Mouse (Mus musculus) heart, embryonic 15.5 days (tissue): ENCODE data around the gene Gcnt3. TPM values are rescaled to one million over a fixed set of nuclear protein-coding genes. Genes with fewer than 3 reads are reported as not detected.

ENCODE experiments used
- ATAC-seq: fragments of 200-750 bp; cut with Nextera tagmentation; replicated peaks from 2 replicates; pipeline ENCODE4 v1.8.0; 2017; ENCODE audit warnings: low read depth, moderate TSS enrichment; ENCODE audit not compliant: insufficient number of reproducible peaks, insufficient read depth, low FRiP score
- H3K27ac ChIP-seq: fragments of 300-500 bp; sonication (generic); 2 replicates; pipeline ENCODE4 v1.5.1; 2015; ENCODE audit warnings: mild to moderate bottlenecking, inconsistent platforms
- H3K27me3 ChIP-seq: fragments of 300-500 bp; sonication (generic); 2 replicates; pipeline ENCODE4 v1.6.1; 2015; ENCODE audit warnings: inconsistent platforms
- H3K36me3 ChIP-seq: fragments of 300-500 bp; sonication (generic); 2 replicates; pipeline ENCODE4 v1.6.1; 2015; ENCODE audit warnings: mild to moderate bottlenecking, inconsistent platforms
- H3K4me1 ChIP-seq: fragments of 300-500 bp; sonication (generic); replicated peaks from 2 replicates; pipeline ENCODE4 v1.6.1; 2015; ENCODE audit warnings: inconsistent platforms
- H3K4me2 ChIP-seq: fragments of 300-500 bp; sonication (generic); 2 replicates; pipeline ENCODE4 v1.6.1; 2015; ENCODE audit warnings: inconsistent platforms, mild to moderate bottlenecking, moderate library complexity
- H3K4me3 ChIP-seq: fragments of 300-500 bp; sonication (generic); 2 replicates; pipeline ENCODE4 v1.5.1; 2015; ENCODE audit warnings: mild to moderate bottlenecking, inconsistent platforms
- H3K9ac ChIP-seq: fragments of 300-500 bp; sonication (generic); 2 replicates; pipeline ENCODE4 v1.6.1; 2015; ENCODE audit warnings: mild to moderate bottlenecking, inconsistent platforms
- H3K9me3 ChIP-seq: fragments of 300-500 bp; sonication (generic); replicated peaks from 2 replicates; pipeline ENCODE4 v1.6.1; 2016; ENCODE audit warnings: inconsistent platforms
- WGBS: fragments of 180-500 bp; shearing (Covaris S2); methylation state at CpG from one replicate; pipeline ENCODE4 v1.1.7; 2015; ENCODE audit warnings: mixed read lengths; 5-methylcytosine and 5-hydroxymethylcytosine counted together
- polyA plus RNA-seq: library from polyadenylated mRNA; unstranded; fragments of >200 nt; fragmentation: Nextera tagmentation; extraction: Ambion mirVana; gene quantifications from 2 replicates; pipeline ENCODE4 v1.2.1, GENCODE M21; 2015

Gene Gcnt3
- 0.04 TPM in 1 of 2 replicates, not detected in the other for polyA plus RNA-seq

DNA sequence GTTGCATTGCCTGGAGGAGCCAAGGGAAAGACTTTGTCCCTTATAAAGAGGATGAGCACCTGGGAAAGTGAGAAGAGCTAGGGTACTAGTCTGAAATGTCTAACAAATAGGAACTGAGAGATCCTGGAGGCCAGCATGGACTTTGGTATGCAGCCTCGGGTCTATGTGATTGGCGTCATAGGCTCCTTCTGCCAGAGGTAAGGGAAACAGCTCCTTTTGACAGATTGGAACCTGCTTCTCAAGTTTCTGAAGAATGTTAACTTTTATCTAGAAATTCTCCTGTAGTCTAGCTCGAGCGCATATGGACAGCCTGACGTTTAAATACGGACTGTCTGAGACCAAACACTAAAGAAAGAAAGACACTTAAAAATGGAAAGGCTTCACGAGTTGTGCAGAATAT lies at the start of gene Gcnt3:
Gcnt3 (minus strand) TSS at position 101 of the 400 bp plus-strand sequence.
- H3K9ac ChIP-seq, result no peak within 1 kb of the TSS
- H3K27ac ChIP-seq, result no peak within 1 kb of the TSS
- no peak within 1 kb of the TSS for H3K4me3 ChIP-seq
- no peaks in the 10 kb centered on the region for H3K9me3 ChIP-seq
- no peak within 1 kb of the TSS for H3K4me2 ChIP-seq
- no peaks in the 10 kb centered on the region for H3K4me1 ChIP-seq
- WGBS, result 72% methylated on average over 7 of the region's 7 CpGs
- no peaks in the 10 kb centered on the region for H3K27me3 ChIP-seq
- ATAC-seq, result no peak
- no peaks in the 10 kb centered on the region for H3K36me3 ChIP-seq

DNA sequence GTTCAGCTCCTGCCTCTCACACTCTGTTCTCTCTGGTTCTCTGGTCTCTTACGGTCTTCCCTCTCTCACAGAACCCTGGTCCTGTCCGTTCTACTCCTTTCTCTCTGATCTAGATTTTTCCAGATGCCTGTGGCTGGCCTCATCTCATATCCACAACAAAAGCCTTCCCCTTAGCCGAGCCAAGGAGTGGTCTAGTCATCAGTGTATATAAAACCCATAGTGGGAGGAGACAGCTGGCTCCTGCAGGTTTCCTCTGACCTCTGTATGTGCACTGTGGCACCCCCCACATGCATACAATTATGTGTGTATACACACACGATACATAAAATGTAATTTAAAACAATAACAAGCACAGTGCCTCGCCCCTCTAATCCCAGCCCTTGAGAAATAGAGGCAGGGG lies 49.5 kb upstream of the Gcnt3 start:
- Histone ChIP-seq H3K36me3 (no peaks in the 10 kb centered on the region), H3K4me3 (no peak overlapping the region), H3K27ac (no peak overlapping the region), H3K4me2 (no peak overlapping the region), H3K9ac (no peak overlapping the region), H3K4me1 (peaks cover 13% of the 10 kb centered on the region), H3K27me3 (no peaks in the 10 kb centered on the region), H3K9me3 (no peaks in the 10 kb centered on the region)
- no peak for ATAC-seq
- 77% methylated on average over 5 of the region's 5 CpGs for WGBS

DNA sequence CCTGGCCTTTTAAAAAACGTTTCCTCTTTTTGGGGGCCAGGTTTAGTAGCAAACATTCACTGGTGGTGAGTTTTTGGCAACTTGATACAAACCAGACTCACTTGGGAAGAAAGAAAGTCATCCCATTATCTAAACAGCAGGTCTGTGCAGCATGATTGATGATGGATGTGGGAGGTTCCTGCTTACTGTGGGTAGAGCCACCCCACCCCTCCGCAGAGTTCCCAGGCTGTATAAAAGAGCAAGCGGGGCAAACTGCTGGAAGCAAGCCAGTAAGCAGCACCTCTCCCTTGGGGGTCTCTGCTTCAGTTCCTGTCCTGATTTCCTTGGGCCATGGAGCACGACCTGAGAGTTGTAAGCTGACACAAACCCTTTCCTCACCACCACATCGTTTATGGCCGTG lies 48.2 kb upstream of the Gcnt3 start:
- Histone ChIP-seq H3K27ac (no peak overlapping the region), H3K4me1 (peaks cover 13% of the 10 kb centered on the region), H3K4me2 (no peak overlapping the region), H3K27me3 (no peaks in the 10 kb centered on the region), H3K9ac (no peak overlapping the region), H3K36me3 (no peaks in the 10 kb centered on the region), H3K4me3 (no peak overlapping the region), H3K9me3 (no peaks in the 10 kb centered on the region)
- ATAC-seq, result no peak
- WGBS, result 25% methylated on average over 6 of the region's 6 CpGs

DNA sequence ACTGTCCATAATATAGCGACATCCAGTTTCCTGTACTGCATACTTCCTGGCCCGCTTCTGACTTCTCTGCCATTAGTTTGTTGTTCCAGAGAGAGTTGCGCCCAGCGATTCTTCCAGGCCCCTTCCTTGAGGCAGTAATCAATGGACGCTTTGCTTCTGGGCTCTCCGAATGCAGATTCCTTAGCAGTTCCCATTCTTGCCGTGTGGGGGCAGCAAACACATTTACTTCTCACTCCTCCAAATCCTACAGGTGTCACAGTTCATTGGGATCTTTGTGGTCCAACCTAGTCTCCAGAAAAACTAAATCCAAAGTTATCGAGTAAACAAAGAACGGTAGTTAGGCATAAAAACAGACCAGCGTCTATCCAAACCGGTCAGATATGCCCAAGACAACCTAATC lies 46.2 kb upstream of the Gcnt3 start:
- ATAC-seq, result no peak
- no peaks in the 10 kb centered on the region for H3K36me3 ChIP-seq
- no peak overlapping the region for H3K27ac ChIP-seq
- H3K9ac ChIP-seq, result no peak overlapping the region
- H3K4me2 ChIP-seq, result no peak overlapping the region
- H3K4me1 ChIP-seq, result peaks cover 13% of the 10 kb centered on the region
- no peaks in the 10 kb centered on the region for H3K9me3 ChIP-seq
- no peak overlapping the region for H3K4me3 ChIP-seq
- H3K27me3 ChIP-seq, result no peaks in the 10 kb centered on the region
- 57% methylated on average over 11 of the region's 11 CpGs for WGBS

DNA sequence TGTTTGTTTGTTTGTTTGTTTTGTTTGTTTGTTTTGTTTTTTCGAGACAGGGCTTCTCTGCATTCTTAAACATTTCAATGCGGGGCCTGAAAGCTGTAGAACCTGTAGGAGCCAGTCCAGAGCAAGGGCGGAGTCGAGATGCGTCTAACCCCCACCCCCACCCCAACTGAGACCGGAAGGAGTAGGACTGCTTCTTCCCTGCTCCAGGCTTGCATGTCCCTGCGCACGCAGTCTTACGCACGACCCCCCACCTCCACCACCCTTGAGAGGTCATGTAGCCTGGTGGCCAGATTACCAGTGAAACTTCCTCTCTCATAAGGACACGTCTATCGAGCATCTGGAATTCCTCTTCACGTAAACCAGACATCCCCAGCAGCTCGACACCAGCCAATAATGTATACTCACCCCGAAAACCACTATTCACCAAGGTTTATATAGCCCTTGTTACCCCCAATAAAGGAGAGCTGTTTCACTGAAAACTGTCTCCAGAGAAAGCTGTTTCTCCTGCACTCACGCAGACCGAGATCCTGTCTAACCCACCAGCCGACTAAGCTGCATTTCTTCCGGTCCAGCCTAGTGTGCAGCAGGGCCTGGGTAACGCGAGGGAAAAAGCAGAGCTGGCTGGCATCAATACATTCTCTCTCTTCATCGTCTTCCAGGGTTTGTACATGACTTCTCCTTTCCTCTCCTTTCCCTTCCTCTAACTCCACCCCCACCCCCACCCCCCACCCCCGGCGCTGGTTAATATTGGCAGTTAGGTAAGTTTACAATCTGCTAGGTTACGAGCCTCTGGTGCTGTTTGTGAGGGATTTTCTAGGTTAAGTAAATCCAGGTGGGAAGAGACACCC lies 44.7 kb upstream of the Gcnt3 start:
- 54% methylated on average over 25 of the region's 25 CpGs for WGBS
- Histone ChIP-seq H3K36me3 (no peaks in the 10 kb centered on the region), H3K9ac (no peak overlapping the region), H3K27ac (no peak overlapping the region), H3K27me3 (no peaks in the 10 kb centered on the region), H3K4me1 (peaks cover 5% of the 10 kb centered on the region; the same call in 1 of the 2 replicates), H3K9me3 (no peaks in the 10 kb centered on the region), H3K4me3 (no peak overlapping the region), H3K4me2 (peak overlapping the region; percentile 21; the same call in 1 of the 2 replicates)
- ATAC-seq, result no peak

DNA sequence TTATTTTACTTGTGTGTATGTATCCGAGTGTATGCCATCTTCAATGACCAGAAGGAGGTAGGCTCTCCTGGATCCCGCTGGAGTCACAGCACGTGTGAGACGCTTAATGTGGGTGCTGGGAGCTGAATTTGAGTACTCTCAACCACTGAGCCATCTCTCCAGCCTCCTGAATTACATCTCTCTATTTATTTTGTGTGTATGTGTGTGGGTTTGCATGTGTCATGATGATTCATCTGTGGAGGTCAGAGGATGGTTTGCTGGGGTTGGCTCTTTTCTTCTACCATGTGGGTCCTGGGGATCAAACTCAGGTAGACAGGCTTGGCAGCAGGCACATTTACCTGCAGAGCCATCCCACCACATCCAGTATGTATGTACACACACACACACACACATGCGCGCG lies 43.9 kb upstream of the Gcnt3 start:
- Histone ChIP-seq H3K9ac (no peak overlapping the region), H3K4me1 (peaks cover 5% of the 10 kb centered on the region; the same call in 1 of the 2 replicates), H3K27ac (no peak overlapping the region), H3K36me3 (no peaks in the 10 kb centered on the region), H3K4me3 (no peak overlapping the region), H3K27me3 (no peaks in the 10 kb centered on the region), H3K9me3 (no peaks in the 10 kb centered on the region), H3K4me2 (no peak overlapping the region)
- 87% methylated on average over 7 of the region's 7 CpGs for WGBS
- no peak for ATAC-seq

DNA sequence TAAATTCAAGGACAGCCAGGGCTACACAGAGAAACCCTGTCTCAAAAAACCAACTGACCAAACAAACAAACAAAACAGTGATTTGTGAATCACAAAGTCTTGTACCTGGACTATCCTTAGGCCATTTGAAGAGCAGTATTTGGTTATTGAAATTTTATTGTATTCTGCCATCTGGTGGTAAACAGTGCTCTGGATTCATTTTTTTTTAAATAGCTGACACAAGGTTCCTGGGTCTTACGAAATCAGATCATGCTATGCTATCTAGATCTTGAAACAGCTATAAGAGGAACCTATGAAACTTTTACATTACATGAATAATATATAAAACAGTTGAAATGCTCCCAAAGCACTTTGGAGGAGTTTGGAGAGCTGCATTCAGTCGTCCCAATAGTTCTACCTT lies 43.1 kb upstream of the Gcnt3 start:
- no peak overlapping the region for H3K27ac ChIP-seq
- no peak overlapping the region for H3K9ac ChIP-seq
- WGBS, result 60% methylated on average over 2 of the region's 2 CpGs
- no peaks in the 10 kb centered on the region for H3K9me3 ChIP-seq
- H3K4me1 ChIP-seq, result peaks cover 1% of the 10 kb centered on the region; the same call in 1 of the 2 replicates
- no peaks in the 10 kb centered on the region for H3K36me3 ChIP-seq
- no peak overlapping the region for H3K4me3 ChIP-seq
- no peaks in the 10 kb centered on the region for H3K27me3 ChIP-seq
- H3K4me2 ChIP-seq, result no peak overlapping the region
- no peak for ATAC-seq

DNA sequence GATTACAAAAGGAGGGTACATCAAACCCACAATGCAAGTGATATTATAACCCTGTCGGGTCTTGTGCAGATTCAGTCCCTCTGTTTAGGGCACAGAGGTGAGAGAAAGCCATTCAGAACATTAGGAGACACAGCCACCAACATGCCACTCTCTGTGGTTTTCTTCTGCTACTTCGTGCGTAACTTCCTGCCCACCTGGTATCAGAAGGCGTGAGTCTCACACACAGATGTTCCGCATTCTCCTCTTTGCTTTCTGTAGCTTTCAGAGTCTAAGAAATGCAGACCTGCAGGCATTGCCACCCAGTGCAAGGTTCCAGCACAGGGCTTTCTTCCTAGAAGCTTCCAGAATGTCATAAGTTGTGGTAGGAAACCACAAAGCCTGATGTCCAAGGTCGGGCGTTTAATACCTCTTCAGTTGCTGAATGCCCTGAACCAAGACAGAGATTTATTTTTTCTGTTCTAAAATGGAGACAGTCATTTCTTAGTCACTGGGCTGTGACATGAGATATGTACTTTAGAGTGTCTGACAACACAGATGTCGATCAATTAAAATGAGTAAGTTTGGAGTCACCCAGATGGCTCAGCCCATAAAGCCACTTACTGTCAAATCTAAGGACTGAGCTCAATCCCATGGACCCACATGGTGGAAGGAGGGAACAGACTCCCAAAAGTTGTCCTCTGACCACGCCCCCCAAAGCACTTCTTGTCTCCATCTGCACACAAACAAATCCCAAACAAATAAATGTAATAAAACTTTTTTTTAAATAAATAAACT lies 42.3 kb upstream of the Gcnt3 start:
- WGBS, result 82% methylated on average over 9 of the region's 9 CpGs
- Histone ChIP-seq H3K9ac (no peak overlapping the region), H3K4me2 (no peak overlapping the region), H3K4me3 (no peak overlapping the region), H3K4me1 (no peaks in the 10 kb centered on the region), H3K27ac (no peak overlapping the region), H3K27me3 (no peaks in the 10 kb centered on the region), H3K36me3 (no peaks in the 10 kb centered on the region), H3K9me3 (no peaks in the 10 kb centered on the region)
- no peak for ATAC-seq

DNA sequence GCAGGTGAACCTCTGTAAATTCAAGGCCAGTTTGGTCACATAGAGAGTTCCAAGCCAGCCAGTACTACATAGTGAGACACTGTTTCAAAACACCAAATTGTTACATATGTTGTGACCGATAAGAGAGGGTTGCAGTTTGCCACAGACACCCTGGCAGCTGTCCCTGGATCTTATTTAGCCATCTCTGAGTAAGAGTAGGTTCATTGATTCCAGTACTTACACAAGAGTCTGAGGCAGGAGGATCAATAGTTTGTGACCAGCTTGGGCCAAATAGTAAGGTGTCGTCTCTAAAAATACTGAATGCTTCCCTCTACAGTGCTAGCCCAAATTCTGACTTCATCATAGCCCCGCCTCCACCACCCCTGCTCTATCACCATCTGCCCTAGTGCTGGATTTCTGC lies 40.1 kb upstream of the Gcnt3 start:
- H3K36me3 ChIP-seq, result no peaks in the 10 kb centered on the region
- WGBS, result 81% methylated on average over 3 of the region's 3 CpGs
- H3K9ac ChIP-seq, result no peak overlapping the region
- no peak overlapping the region for H3K4me2 ChIP-seq
- H3K4me3 ChIP-seq, result no peak overlapping the region
- ATAC-seq, result no peak
- no peaks in the 10 kb centered on the region for H3K27me3 ChIP-seq
- no peaks in the 10 kb centered on the region for H3K4me1 ChIP-seq
- H3K9me3 ChIP-seq, result no peaks in the 10 kb centered on the region
- no peak overlapping the region for H3K27ac ChIP-seq

DNA sequence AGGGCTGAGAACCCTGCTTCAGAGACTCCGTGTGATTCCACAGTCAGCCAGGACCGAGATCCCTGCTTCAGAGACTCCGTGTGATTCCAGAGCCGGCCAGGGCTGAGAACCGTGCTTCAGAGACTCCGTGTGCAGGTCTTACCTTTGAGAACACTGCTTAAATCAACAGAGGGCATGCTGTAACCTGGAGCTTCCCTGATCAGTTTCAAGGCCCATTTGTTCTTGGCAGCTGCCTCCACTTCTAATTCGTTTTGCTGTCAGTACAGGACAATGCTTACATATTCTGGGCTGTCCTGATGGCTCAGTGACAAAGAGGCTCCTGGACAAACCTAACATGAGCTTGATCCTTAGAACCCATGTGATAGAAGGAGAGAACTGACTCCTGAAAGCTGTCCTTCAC lies 39.3 kb upstream of the Gcnt3 start:
- ATAC-seq, result no peak
- Histone ChIP-seq H3K4me3 (no peak overlapping the region), H3K9me3 (no peaks in the 10 kb centered on the region), H3K9ac (no peak overlapping the region), H3K27me3 (no peaks in the 10 kb centered on the region), H3K4me2 (no peak overlapping the region), H3K4me1 (no peaks in the 10 kb centered on the region), H3K27ac (no peak overlapping the region), H3K36me3 (no peaks in the 10 kb centered on the region)
- 63% methylated on average over 7 of the region's 7 CpGs for WGBS

DNA sequence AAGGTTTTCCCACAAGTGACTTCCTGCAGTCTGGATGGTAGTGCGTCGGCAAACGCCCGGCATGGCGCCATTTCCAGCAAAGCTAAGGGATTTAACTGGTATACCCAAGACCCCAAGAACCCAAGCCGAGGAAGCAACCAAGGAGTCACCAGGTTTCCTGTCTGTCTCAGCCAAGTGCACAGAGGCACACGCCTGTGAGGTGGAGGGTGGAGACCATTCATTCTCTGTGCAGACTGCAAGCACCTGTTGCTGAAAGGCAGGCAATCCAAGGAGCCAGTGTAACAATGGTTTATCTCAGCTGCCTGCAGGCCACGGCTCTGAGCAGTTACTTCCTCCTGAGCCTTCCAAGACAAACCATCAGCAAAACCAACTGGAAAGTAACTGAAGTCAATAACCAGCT lies 34.5 kb upstream of the Gcnt3 start:
- H3K4me3 ChIP-seq, result no peak overlapping the region

More for the DNA sequence above, 34.5 kb upstream of the Gcnt3 start:
- no peak overlapping the region for H3K9ac ChIP-seq
- H3K4me2 ChIP-seq, result no peak overlapping the region
- 85% methylated on average over 8 of the region's 8 CpGs for WGBS
- no peak overlapping the region for H3K27ac ChIP-seq
- H3K27me3 ChIP-seq, result no peaks in the 10 kb centered on the region
- H3K4me1 ChIP-seq, result peaks cover 9% of the 10 kb centered on the region
- no peaks in the 10 kb centered on the region for H3K9me3 ChIP-seq
- H3K36me3 ChIP-seq, result no peaks in the 10 kb centered on the region
- ATAC-seq, result no peak
